Mouse (Mus musculus) kidney, postnatal 25 days (tissue): ENCODE results near the gene Hnrnpab.
A peak's percentile ranks its signal among the peaks of the same experiment; 100 is the strongest.

Experiments used
- DNase-seq, 2 experiments: peaks; one replicate each; pipeline ENCODE4 v3.0.0; 2021; ENCODE audit warnings: mixed read lengths in 2 of 2

Gene Hnrnpab

DNA sequence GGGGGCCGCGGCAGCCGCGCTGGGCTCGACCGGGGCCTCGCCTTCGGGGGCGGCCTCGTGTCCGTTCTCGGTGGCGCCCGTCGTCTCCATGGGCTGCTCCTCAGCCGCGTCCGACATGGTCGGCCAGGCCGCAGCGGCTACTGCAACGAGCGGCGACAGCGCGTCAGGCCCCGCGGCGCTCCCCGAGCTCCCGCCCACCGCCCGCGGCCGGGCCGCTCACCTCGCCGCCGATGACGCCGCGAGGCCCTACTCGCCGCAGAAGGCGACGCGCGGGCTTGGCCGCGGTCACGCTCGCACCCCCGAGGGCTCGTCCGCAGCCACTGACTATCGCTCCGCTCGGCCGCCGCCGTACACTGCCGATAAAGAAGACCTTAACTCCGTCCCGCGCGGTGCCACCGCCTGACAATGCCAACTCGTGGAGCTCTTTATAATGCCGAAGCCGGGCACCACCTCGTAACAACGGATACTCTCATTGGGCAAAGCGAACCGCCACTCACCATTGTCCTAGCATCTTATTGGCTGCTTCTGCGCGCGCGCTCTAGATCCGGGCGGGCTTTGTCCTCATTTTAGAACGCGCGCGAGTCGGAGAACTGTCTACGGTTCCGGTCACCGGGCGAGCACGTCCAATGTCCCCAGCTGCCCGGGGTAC, at the start of gene Hnrnpab:
Hnrnpab (minus strand) TSS at position 401 of the 649 bp plus-strand sequence.
- peak; percentile 98 to 99 for DNase-seq

DNA sequence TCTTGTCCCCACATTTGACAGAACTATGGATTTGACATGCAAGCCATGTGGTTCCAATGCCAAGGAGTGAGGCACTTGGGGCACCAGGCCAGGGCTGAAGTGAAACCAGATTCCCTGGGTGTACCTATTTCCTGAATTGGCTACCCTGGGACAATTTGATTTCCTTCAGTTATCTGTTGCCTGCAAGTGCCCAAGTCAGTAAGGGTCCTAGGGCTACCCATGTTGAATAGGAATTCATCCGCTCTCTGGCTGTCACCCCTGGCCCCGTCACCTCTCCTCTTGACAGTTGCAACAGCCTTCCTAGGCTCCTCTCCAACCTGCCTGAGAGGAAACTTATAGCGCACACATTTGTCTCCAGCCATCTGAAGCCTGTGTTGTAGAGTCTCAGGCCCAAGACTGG, 48.2 kb upstream of the Hnrnpab start:
- DNase-seq: no peak

DNA sequence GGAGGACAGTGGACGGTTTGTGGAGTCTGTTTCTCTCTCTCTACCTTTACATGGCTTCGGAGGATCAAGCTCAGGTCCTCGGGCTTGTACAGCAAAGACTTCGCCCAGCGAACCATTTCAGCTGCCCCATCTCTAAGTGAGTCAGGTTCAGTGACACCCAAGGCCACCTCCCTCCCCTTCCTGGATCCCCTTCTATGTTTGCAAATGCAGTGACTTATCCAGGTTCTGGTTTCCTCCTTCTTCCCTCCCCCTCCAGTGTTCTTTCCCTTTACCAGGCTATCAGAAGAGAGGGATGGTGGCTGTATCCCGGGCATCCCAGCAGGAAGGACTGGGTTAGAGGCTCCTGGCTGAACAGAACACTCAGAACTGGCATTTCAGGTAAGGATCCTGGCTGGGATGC, 47.1 kb upstream of the Hnrnpab start:
- DNase-seq: no peak

DNA sequence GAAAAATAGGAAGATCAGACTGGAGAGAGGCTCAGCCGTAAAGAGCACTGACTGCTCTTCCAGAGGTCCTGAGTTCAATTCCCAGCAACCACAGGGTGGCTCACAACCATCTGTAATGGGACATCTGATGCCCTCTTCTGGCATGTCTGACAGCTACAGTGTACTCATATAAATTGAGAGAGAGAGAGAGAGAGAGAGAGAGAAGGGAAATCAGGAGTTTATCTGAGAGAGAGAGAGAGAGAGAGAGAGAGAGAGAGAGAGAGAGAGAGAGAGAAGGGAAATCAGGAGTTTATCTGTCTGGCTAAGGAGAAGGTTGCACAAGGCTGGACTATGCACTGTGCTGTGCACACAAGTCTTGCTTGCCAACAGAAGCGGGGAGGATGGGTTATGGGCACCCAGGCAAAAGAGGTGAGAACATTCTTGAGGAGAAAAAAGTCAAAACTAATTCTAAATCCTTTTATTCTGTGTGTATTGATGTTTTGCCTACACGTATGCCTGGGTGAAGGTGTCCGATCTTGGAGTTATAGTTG, 46.3 kb upstream of the Hnrnpab start:
- DNase-seq: peak; percentile 42 to 66

DNA sequence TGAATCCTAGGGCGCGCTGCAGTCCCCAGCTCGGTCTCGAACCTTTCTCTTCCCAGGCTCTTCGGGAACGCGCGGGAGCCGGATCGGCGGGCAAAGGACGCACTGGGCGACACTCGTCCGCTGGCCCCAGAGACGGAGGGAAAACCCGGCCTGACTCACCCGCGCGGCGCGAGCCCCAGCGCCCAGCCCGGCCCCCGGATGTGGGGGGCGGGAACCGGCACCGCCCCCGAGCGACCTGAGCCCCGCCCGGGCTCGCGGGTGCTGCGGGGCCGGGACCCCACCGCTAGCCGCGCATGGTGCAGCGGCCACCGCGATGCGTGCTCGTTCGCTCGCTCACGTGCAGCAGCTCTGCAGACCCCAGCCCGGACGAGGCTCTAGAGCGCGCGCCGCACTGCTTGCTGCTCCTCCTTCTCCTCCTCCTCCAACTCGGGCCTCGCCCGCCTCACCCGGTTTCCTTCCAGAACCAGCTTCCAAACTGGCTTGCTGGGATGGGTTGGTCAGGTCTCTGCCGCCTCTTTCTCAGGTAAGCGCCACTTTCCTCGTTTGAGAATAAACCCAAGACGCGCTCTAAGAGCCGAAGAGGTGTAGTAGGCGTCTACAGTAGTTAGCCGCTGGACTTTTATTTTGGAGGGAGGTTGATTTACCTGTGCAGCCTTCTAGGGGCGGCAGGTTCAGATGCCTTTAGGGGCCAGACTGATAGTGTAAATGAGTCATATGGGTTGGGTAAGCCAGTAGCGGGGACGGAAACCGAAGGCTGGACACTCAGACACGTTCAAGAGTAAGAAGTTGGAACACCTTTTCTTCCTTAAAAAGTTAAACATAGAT, 44.3 kb upstream of the Hnrnpab start, which contains the start of the genes N4bp3 and D930048N14Rik:
N4bp3 (minus strand) TSS at position 152 of the 825 bp plus-strand sequence.
D930048N14Rik (plus strand) TSS at position 264 of the 825 bp plus-strand sequence.
- peak; percentile 76 to 89 for DNase-seq

DNA sequence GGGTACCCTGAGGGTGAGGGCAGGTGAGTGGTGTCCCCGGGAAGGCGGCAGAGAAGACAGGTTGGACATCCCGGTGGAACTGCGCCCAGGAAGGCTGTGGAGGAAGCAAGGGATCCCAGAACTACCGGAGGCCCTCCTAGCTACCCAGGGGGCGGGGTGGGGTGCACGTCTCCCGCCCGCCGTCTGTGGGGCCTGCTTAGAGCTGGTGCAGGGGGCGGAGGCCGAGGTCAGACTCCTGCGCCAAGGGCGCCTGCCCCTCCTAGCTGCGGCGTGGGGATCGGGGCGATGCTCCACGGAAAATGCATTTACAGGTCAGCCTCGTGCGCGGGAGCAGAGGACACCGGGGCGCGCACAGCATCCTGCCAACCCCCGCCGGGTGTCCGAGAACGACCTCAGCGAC, 43.6 kb upstream of the Hnrnpab start:
- DNase-seq: no peak

DNA sequence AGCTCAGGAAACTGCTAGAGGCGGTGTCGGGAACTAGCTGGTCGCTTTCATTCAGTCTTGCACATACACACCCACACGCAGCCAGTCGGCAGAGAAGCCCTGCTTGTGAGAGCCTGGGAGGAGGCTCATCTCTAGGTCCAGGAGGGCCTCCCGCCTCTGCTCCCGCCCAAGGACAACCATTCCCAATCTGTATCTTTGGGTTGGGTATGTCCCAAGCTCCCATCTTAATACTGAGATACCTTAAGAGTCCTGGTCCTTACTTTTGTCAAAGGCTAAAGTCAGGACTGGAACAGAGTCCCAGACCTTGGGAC, 43.2 kb upstream of the Hnrnpab start:
- DNase-seq: no peak

DNA sequence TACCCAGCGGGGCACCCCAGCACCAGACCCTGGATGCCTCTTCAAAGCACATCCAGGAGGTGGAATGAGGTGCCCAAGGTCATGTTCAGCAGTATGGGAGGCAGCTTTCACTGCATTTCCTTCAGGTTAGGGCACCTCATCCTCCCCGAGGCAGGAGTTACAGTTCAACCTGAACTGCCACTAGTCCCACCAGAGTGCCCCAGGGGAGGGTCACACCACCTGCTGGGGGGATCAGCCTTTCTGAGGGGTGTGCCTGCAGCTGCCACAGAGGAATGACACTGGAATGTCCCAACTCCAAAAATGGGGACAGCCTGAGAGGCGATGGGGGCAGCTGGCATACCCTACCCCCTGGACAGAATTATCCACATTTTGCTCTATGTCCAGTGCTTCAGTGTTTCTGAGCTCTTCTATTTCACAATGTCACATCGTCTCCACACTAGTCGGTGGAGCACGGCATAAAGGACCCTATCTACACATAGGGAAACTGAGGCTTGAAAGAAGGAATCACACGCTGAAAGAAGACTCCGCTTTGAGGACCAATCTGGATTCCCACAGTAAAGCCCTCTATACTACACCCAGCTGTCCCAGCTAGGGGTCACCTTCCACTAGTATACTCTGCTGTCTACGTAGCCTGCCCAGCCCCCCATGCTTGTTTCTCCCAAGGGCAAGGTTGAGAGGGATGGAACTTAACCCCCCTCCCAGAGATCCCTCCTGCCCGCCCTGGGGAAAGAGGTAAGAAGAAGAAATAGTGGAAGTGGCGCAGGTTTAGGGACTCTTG, 42.7 kb upstream of the Hnrnpab start:
- no peak for DNase-seq

DNA sequence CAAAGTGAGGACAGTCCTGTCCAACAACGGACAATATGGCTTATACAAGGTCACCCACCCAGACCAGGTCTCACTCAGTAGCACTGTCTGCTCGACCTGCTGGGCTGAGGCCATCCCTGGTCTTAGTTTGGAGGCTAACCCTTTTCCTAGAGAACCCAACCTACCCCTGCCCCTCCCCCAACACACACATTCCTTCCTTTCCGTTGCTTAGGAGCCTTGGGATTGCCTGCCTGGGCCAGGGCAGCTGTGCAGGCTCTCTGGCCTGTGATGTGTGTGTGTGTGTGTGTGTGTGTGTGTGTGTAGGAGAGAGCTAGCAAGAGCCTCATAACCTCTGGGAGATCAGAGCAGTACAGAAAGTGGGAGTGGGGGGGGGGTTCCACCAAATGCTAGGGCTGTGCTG, 41.9 kb upstream of the Hnrnpab start:
- peak; percentile 50 to 75 for DNase-seq

DNA sequence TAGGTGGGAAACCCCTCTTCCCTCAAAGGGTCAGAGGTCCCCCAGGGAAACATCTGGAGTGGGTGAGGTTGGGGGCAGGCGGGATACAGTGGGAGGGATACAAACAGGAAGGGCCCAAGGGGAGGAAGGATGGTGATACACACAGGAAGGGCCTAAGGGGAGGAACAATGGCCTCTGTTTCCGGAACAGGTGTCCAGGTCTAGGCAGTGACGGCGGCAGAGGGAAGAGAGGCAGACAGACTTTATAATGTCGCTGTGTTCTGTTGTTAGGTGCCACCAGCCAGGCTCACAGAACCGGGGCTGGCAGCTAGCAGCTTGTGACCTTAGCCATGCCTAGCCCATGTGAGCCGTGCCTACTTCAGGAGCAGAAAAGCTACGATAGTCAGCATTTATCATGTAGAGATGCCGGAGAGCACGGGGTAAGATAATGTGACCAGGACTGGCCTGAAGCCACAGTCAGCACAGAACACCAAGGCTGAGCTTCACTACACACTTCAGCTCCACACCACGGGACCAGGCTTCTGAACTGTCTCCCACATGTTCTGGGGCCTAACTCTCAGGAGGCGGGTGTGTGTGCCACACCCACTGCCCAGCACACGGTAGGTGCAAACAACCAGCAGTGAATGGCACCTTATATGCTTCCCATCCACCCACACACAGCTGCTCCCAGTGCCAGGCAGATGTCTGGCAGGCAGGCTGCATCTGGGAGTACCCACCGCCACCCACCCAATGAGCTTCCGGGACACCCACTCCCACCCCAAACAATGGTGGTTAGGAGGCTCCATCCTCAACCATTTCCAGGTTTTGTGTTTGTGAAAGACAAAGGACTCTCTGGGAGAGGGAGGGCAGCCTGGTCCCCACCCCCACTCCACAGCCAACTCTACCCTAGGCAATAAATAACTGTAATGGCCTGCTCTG, 40.4 kb upstream of the Hnrnpab start:
- peak; percentile 52 to 80 for DNase-seq

DNA sequence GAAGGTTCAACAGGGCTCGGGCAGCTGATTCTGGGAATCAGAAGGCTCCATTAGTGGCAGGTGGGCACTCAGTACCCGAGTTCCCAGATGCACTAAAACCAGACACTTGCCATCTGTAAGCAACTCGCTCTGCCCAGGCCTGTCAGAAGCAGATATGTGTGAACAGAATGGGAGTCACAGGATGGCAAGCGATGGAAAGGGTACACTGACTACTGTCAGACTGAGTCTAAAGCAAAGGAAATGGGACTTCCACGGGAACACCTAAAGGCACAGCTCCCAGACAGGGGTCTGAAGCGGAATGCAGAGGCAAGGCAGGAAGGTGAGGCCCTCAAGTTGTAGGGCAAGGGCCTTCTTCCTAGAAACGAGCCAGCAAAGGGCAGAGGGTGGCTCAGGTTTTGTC, 39.6 kb upstream of the Hnrnpab start:
- DNase-seq: peak in 1 of 2 experiments; percentile 30

DNA sequence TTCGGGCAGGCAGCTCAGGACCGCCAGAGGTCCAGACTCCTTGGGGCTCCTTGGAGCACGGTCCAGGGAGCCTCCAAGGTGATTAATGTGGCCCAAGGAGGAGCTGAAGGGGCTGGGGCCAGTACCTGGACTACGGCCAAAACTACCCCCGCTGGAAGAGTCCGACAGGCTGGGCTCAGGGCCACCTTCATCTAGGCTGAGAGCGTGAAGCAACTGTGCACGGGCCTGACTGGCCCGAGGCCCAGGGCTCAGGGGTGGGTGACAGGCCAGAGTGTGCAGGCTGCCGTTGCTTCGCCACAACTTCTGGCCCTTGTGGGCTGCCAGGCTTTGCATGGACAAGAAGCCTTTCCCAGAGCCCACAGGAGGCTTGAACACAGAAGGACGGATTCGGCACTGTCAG, 38.6 kb upstream of the Hnrnpab start:
- DNase-seq: no peak

DNA sequence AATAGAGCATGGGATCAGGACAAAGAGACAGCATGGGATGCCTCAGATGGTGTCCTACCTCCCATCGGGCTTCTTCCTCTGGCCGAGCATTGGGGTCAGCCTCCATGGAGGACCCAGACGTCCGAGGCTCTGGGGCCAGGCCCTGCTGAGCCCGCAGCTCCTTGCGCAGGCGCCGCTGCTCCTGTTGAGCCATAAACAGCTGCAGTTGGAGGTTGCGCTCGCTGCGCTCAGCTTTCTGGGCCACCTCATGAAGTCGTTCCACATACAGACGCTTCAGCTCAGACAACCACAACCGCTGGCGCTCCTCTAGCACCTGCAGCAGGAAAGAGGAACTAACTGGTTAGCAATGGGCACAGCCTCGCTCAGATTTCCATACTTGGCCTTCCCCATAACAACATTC, 37.6 kb upstream of the Hnrnpab start:
- no peak for DNase-seq

DNA sequence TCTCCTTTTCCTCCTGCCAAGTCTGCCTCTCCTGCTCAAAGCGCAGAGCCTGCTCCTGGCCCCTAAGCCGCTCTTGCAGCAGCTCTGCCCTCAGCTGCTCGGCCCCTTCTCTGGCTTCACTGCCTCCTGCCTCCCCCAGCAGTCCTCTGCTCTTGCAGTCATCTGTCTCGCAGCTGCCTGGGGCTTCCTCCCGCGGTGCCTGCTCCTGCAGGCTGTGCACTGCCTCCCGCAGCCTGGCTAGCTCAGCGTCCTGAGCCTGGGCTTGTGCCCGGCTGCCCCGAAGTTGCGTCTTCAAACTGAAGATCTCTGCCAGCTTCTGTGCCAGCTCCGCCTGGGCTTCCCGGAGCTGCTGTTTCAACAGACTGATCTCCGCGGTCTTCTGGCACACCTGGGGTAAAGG, 37.1 kb upstream of the Hnrnpab start:
- peak in 1 of 2 experiments; percentile 54 for DNase-seq

DNA sequence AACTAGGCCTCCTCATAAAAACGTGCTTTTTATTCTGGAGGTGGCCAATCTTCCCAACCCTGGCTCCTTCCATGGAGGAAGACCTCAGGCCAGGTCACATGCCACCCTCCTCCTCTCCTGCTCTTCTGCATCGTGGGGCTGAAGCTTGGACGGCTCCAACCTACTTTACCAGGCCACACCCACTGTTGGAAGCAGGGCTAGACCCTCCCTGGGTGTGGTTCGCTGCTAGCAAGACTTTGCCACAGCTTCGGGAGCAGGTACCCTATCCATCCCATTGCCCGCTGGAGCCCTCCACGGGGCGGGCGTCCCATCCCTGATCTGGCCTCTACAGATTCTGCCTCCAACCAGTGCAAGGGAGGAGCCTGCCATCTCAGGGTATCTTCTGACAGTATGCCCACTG, 36.6 kb upstream of the Hnrnpab start:
- DNase-seq: no peak

DNA sequence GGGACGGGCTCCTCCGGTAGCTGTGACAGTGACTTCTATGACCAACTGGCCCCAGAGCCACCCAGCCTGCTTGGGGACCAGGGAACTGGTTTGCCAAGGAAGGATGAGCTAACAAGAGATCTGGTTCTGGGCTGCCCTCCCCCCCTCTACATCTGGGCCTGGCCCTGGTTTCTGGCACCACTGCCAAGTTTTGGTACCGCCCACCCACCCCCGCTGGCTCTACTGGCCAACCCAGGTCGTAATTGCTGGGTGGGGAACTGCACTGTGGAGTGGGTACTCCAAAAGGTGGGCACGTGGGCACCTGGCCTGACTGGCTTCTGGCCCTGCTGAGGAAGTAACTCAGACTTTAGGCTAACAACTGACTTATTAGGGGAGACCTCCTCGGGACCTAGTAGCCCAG, 34.1 kb upstream of the Hnrnpab start:
- peak in 1 of 2 experiments; percentile 63 for DNase-seq

DNA sequence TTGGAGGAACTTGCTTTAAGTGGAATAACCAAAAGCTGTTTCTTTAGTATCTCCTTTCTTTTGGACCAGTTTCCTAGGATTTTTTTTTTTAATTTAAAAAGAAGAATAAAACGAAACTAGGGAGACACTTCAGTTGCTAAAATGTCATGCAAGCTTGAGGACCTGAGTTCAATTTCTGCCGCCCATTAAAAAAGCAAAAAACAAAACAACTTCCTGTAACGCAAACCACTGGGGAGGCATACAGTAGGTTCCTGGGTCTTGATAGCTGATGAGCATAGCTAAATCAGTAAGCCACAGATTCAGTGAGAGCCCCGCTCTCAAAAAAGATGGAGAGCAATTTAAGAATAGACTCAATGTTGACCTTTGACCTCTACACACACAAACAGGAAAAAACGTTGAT, 31.9 kb upstream of the Hnrnpab start:
- DNase-seq: no peak

DNA sequence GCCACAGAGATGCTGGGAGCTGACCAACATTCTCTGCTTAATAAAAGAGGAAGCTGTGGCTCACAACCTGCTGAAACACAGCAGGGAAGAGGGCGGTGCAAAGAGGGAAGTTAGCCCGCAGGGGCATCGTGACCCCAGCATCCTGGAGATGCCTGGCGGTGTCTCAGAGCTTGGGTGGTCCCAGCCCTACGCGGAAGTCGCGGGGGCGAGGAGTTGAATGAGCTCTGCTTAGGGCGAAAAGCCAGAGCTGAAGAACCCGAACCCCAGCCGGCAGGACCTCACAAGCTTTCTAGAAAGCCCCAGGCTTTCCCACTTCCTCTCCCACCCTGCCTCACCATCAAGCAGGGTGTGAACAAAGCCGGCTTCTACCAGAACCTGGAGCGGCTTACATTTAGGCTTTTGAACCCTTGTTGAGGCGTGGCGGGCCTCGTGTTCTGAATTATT, 31.3 kb upstream of the Hnrnpab start:
- DNase-seq: no peak

DNA sequence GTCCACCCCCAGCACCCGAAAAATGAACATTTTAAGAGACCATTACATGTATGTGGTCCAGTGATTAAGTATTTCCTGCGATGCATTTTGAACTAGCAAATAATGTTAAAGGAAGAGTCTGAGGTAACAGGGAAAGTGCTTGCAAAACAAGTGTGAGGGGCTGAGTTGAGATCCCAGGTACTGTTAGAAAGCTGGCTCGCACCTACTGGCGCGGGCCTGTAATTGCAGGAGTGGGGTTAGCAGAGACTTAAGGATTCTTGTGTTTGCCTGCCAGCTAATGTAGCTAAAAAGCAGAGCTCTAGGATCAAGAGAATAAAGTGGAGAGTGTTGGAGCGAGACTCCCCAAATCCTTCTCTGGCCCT, 29.7 kb upstream of the Hnrnpab start:
- DNase-seq: peak; percentile 69 to 83

DNA sequence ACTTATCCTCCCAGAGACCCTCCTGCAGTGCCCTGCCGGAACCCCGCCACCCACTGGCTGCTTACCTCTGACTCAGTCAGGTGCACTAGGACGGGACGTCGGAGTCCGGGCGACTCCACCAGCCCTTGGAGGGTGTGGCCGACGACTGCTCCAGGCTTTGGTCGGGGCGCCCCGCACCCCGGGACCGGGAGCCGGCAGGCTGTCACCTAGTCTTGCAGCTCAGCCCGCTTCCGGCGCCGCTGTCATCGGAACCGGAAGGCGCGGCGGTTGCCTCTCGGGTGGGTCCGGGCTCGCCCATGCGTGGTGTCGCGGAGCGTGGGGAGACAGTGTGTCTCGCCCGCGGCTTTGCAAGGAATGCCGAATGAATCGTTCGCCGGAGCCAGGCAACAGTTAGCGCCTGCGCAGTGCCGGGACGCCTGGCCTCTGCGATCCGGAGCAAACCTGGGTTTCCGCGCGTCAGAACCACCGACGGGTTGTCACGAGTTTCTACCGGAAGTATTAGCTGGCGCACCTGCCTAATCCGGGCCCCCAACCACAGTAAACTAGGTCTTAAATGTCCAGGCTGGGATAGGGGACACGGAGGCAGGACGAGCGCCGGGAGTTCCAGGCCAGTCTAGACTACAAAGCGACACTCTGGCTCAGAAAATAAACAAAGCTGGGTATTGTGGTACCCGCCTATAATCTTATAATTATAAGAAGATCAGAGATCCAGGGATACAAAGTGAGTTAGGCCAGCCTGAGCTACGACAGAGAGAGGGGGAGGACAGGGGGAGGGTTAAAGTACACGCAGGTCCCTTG, 29.1 kb upstream of the Hnrnpab start, which contains the start of gene Rmnd5b:
Rmnd5b (minus strand) TSS at position 372 of the 798 bp plus-strand sequence.
- peak; percentile 90 to 94 for DNase-seq

DNA sequence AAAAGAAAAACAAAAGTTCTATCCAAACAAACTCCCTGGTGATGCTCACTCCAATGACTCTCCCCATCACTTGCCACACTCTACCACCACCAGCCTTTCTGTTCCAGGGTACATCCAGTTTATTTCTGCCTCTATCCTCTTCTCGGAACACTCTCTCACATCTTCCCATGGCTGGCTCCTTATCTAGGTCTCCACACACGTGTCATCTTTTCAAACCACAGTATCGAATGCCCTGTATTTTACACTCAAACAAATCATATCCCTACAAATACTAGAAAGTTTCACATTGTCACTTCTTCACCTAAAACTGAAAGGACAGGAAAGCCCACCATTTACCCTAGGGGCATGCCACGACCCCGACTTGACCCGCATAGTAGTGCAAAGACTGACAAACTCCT, 28.5 kb upstream of the Hnrnpab start:
- DNase-seq: no peak
